Mouse (Mus musculus) erythroblast, embryonic 14.5 days (primary cell): ENCODE results near the gene Olfr1495.

Source experiments
- GATA1 ChIP-seq: IDR thresholded peaks from 2 replicates; pipeline ENCODE4 v1.6.1; 2012; ENCODE audit warnings: low read length, inconsistent platforms, mixed read lengths
- TAL1 ChIP-seq: IDR thresholded peaks from 3 replicates; pipeline ENCODE4 v1.6.1; 2012; ENCODE audit warnings: low read length, inconsistent platforms, mixed read lengths

- no peak for TF ChIP-seq TAL1
- no peak for TF ChIP-seq GATA1
Observed at GRCm38 (mm10) chr19:13818827-13819226, 54.4 kb downstream of the Olfr1495 start.
